Mouse (Mus musculus) gastrocnemius, adult 18-20 months (tissue): ENCODE results near the gene Rnaseh2a. TPM values are rescaled to one million over a fixed set of nuclear protein-coding genes. Genes with fewer than 3 reads are reported as not detected.

Source experiments
- DNase-seq: peaks from one replicate; pipeline ENCODE4 v3.0.0; 2021; ENCODE audit warnings: low spot score
- microRNA-seq: library from miRNA; unstranded; fragments of <30 nt; microRNA quantifications from one replicate; pipeline ENCODE4 v1.2.0, GENCODE M21; 2021
- total RNA-seq, 2 experiments: library from RNA; stranded (reverse); gene quantifications; 2 replicates each; pipeline ENCODE4 v1.2.3; 2021

The Rnaseh2a gene
- total RNA-seq, 2 experiments from 2014 or later: 21.1 to 21.7 TPM

GRCm38 (mm10) chr8:84907037-84907436, 62.5 kb downstream of the Rnaseh2a start:
- no peak for DNase-seq

Small RNA genes lying within 50 kb of the gene (microRNA-seq; reads per million reads assigned to microRNA genes)
- gene Gm24197: not detected

Other genes starting within 250 kb of the Rnaseh2a start
- under 1 TPM; 0.34 to 0.45 TPM for gene G430095P16Rik, start 246.8 kb downstream of the Rnaseh2a start, total RNA-seq
- gene Nfix, start 169.4 kb downstream of the Rnaseh2a start, total RNA-seq: 100 to 1,000 TPM; 481 to 528 TPM
- gene Dand5, start 146.9 kb downstream of the Rnaseh2a start, total RNA-seq: 10 to 100 TPM; 12.8 to 12.9 TPM
- 10 to 100 TPM; 22.9 to 24.2 TPM for gene Gadd45gip1, start 138.2 kb downstream of the Rnaseh2a start, total RNA-seq
- 100 to 1,000 TPM; 171 to 176 TPM for gene Rad23a, start 129.1 kb downstream of the Rnaseh2a start, total RNA-seq
- gene Calr, start 122.8 kb downstream of the Rnaseh2a start, total RNA-seq: 100 to 1,000 TPM; 145 to 160 TPM
- 10 to 100 TPM; 22.8 to 25.2 TPM for gene Farsa, start 112.8 kb downstream of the Rnaseh2a start, total RNA-seq
- 1 to 10 TPM; 1.3 to 1.4 TPM for gene Syce2, start 97.7 kb downstream of the Rnaseh2a start, total RNA-seq
- gene Gcdh, start 75.8 kb downstream of the Rnaseh2a start, total RNA-seq: 10 to 100 TPM; 33.7 to 38.2 TPM
- gene Klf1, start 67.8 kb downstream of the Rnaseh2a start, total RNA-seq: not detected
- 1 to 10 TPM; 6.1 to 6.8 TPM for gene Dnase2a, start 61.2 kb downstream of the Rnaseh2a start, total RNA-seq
- under 1 TPM in 1 of 2 experiments, not detected in 1; 0.07 TPM for gene Mast1, start 32.4 kb downstream of the Rnaseh2a start, total RNA-seq
- gene Rtbdn, start 22.8 kb downstream of the Rnaseh2a start, total RNA-seq: not detected
- not detected for gene Gm49661, start 334 bp downstream of the Rnaseh2a start, total RNA-seq
- 100 to 1,000 TPM; 193 to 200 TPM for gene Prdx2, start 180 bp downstream of the Rnaseh2a start, total RNA-seq
- 10 to 100 TPM in 1 of 2 experiments, 1 to 10 TPM in 1; 9.4 to 12.5 TPM for gene Junb, start 9.0 kb upstream of the Rnaseh2a start, total RNA-seq
- gene Hook2, start 20.8 kb upstream of the Rnaseh2a start, total RNA-seq: 1 to 10 TPM; 2.1 to 2.7 TPM
- gene Best2, start 44.8 kb upstream of the Rnaseh2a start, total RNA-seq: not detected
- gene Asna1, start 55.5 kb upstream of the Rnaseh2a start, total RNA-seq: 10 to 100 TPM; 53.6 to 58.0 TPM
- 10 to 100 TPM; 70.4 to 78.8 TPM for gene Trir, start 57.1 kb upstream of the Rnaseh2a start, total RNA-seq
- gene Tnpo2, start 67.1 kb upstream of the Rnaseh2a start, total RNA-seq: 10 to 100 TPM; 27.6 to 35.4 TPM
- gene Fbxw9, start 90.3 kb upstream of the Rnaseh2a start, total RNA-seq: 1 to 10 TPM; 1.8 TPM
- gene Gm5741, start 98.2 kb upstream of the Rnaseh2a start, total RNA-seq: not detected
- gene Dhps, start 102.0 kb upstream of the Rnaseh2a start, total RNA-seq: 10 to 100 TPM; 31.6 to 35.1 TPM
- gene Wdr83os, start 111.0 kb upstream of the Rnaseh2a start, total RNA-seq: 10 to 100 TPM; 46.9 to 47.2 TPM
- 10 to 100 TPM; 12.6 to 20.8 TPM for gene Wdr83, start 111.5 kb upstream of the Rnaseh2a start, total RNA-seq
- gene Man2b1, start 113.5 kb upstream of the Rnaseh2a start, total RNA-seq: 1 to 10 TPM; 7.9 to 9.4 TPM
- gene Zfp791, start 153.3 kb upstream of the Rnaseh2a start, total RNA-seq: 1 to 10 TPM; 1.0 to 1.1 TPM
- not detected for gene Cks1brt, start 182.2 kb upstream of the Rnaseh2a start, total RNA-seq